Mouse (Mus musculus) embryonic facial prominence, embryonic 15.5 days (tissue): ENCODE data around the gene Zc3h18. TPM values are rescaled to one million over a fixed set of nuclear protein-coding genes. Genes with fewer than 3 reads are reported as not detected.

Source experiments
- ATAC-seq: fragments of 200-750 bp; cut with Nextera tagmentation; 2 replicates; pipeline ENCODE4 v1.8.0; 2017; ENCODE audit warnings: low read depth, moderate TSS enrichment; ENCODE audit not compliant: insufficient number of reproducible peaks, low FRiP score, low TSS enrichment
- H3K27ac ChIP-seq: fragments of 300-500 bp; sonication (generic); replicated peaks from 2 replicates; pipeline ENCODE4 v1.5.1; 2015; ENCODE audit warnings: mild to moderate bottlenecking, inconsistent platforms
- H3K27me3 ChIP-seq: fragments of 300-500 bp; sonication (generic); 2 replicates; pipeline ENCODE4 v1.6.1; 2015; ENCODE audit warnings: inconsistent platforms
- H3K36me3 ChIP-seq: fragments of 300-500 bp; sonication (generic); 2 replicates; pipeline ENCODE4 v1.6.1; 2015; ENCODE audit warnings: mild to moderate bottlenecking, inconsistent platforms
- H3K4me1 ChIP-seq: fragments of 300-500 bp; sonication (generic); 2 replicates; pipeline ENCODE4 v1.6.1; 2015; ENCODE audit warnings: inconsistent platforms
- H3K4me2 ChIP-seq: fragments of 300-500 bp; sonication (generic); replicated peaks from 2 replicates; pipeline ENCODE4 v1.6.1; 2015; ENCODE audit warnings: mild to moderate bottlenecking, inconsistent platforms
- H3K4me3 ChIP-seq: fragments of 300-500 bp; sonication (generic); replicated peaks from 2 replicates; pipeline ENCODE4 v1.5.1; 2015; ENCODE audit warnings: mild to moderate bottlenecking, inconsistent platforms
- H3K9ac ChIP-seq: fragments of 300-500 bp; sonication (generic); 2 replicates; pipeline ENCODE4 v1.6.1; 2015; ENCODE audit warnings: inconsistent platforms
- H3K9me3 ChIP-seq: fragments of 300-500 bp; sonication (generic); replicated peaks from 2 replicates; pipeline ENCODE4 v1.6.1; 2016; ENCODE audit warnings: inconsistent platforms
- WGBS: fragments of 180-500 bp; shearing (Covaris S2); methylation state at CpG from one replicate; pipeline ENCODE4 v1.1.7; 2015; 5-methylcytosine and 5-hydroxymethylcytosine counted together
- polyA plus RNA-seq: library from polyadenylated mRNA; unstranded; fragments of >200 nt; fragmentation: Nextera tagmentation; extraction: Ambion mirVana; gene quantifications from 2 replicates; pipeline ENCODE4 v1.2.1, GENCODE M21; 2015

Gene Zc3h18
- polyA plus RNA-seq, 1 experiment from 2014 or later, result 49.7 TPM

DNA sequence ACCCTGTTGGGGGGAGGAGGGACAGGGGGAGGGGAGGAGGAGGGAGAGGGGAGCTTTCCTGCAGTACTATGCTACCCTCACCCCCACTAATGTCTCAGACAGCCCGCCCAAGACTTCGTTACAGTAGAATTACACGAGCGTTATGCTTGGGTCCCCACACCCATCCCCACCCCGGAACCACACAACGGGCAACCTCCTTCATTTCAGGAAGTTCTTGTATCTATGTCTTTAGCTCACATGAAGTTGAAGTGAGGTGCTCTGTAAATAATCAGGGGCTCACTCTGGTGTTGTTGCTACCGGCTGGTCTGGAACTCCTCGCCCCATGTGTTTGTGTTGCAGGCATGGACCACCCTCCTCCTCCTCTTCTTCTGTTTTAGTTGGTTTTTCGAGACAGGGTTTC, 51.8 kb downstream of the Zc3h18 start:
- Histone ChIP-seq H3K4me1 (peaks cover 17% of the 10 kb centered on the region), H3K36me3 (peaks cover 6% of the 10 kb centered on the region; the same call in 1 of the 2 replicates), H3K27ac (no peak overlapping the region), H3K4me3 (no peak overlapping the region), H3K9me3 (no peaks in the 10 kb centered on the region), H3K9ac (no peak overlapping the region), H3K4me2 (no peak overlapping the region), H3K27me3 (no peaks in the 10 kb centered on the region)
- WGBS, result 81% methylated on average over 9 of the region's 9 CpGs
- no peak for ATAC-seq

DNA sequence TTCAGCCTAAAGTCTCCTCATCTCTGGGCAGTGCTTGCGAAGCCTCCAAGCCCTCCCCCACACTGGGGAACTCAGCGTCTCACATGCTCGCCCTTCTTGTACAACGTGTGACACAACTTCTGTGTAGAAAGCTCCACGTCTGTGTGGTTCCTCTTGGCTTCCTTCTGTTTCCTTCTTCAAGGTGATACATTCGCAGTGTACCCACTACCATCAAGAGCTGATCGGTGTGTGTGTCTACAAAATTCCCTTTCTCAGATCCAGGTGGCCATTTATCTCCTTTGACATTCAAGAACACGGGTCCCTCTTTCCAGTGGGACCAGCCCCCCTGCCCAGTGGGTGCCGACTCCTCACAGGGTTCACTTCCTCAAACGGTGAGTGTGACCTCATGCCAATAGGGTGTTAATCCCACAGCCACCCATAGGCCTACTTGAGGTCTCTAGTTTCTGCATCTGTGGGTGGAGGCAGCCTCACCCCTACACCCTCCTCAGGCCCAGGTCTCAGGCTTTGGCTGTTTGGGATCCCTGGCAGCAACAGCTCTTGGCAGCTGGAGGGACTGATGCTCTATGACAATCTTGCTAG, 53.7 kb downstream of the Zc3h18 start:
- Histone ChIP-seq H3K9ac (no peak overlapping the region), H3K4me1 (peaks cover 17% of the 10 kb centered on the region), H3K9me3 (no peaks in the 10 kb centered on the region), H3K27me3 (no peaks in the 10 kb centered on the region), H3K4me2 (no peak overlapping the region), H3K36me3 (peaks cover 15% of the 10 kb centered on the region), H3K27ac (no peak overlapping the region), H3K4me3 (no peak overlapping the region)
- 80% methylated on average over 10 of the region's 10 CpGs for WGBS
- ATAC-seq, result no peak

DNA sequence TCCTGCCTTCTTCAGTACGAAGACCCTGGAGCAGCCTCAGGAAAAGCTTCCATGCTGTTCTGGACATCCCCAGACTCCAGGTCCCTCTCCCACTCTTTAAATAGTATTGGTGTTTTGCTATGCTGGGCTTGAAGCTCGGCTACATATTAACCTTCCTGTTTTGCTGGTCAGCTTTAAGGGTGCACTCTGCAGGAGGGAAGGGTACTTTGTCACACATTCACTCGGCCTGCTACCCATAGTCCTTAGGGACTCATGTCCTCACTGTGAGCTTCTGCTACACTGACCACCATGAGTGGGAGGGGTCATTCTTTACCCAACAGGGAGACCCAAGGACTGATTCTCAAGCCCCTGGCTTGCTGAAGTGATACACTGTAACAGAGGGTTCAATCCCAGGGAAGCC, 54.2 kb downstream of the Zc3h18 start:
- Histone ChIP-seq H3K9ac (no peak overlapping the region), H3K4me3 (no peak overlapping the region), H3K9me3 (no peaks in the 10 kb centered on the region), H3K27me3 (no peaks in the 10 kb centered on the region), H3K4me2 (no peak overlapping the region), H3K4me1 (peaks cover 17% of the 10 kb centered on the region), H3K27ac (no peak overlapping the region), H3K36me3 (peaks cover 20% of the 10 kb centered on the region)
- WGBS, result 85% methylated on average over 3 of the region's 3 CpGs
- ATAC-seq, result no peak

DNA sequence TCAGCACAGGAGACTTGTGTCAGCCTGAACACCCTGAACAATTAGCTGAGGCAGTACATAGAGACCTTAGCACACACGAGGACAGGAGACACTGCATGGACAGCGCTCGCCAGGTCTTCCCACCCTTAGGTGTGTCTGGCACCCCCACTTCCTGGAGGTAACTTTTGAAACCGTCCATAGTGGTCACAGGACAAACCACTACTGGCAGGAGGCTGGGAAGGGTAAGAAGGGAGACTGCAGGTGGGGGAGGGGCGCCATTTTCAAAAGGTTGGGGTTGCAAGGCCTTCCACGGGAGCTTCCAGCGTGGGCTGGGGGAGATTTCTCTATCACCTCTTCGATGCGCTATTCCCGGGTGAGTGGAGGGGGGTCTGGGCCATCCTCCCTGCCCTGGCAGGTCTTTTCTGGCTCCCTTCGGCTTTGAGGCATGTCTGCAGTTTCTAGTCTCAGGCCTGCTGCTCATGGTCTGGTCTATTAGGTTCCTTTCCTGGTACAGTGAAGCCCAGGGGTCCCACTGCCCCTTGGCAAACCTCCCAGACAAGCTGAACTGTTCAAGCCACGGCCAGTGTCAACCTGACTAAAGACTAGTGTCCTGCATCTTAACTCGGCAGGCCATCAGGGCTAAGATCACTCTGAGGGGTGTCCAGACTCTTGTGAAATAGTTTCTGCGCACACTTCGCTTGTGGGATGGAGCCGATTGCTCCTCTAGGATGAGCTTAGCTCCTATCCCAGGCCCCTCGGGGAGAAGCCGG, 55.5 kb downstream of the Zc3h18 start:
- Histone ChIP-seq H3K9ac (peak overlapping the region; percentile 58), H3K4me1 (peaks cover 17% of the 10 kb centered on the region), H3K27ac (peak overlapping the region; percentile 51), H3K36me3 (peaks cover 26% of the 10 kb centered on the region), H3K4me3 (peak overlapping the region; percentile 63), H3K9me3 (no peaks in the 10 kb centered on the region), H3K27me3 (no peaks in the 10 kb centered on the region), H3K4me2 (peak overlapping the region; percentile 92)
- WGBS, result 36% methylated on average over 18 of the region's 18 CpGs
- no peak for ATAC-seq

DNA sequence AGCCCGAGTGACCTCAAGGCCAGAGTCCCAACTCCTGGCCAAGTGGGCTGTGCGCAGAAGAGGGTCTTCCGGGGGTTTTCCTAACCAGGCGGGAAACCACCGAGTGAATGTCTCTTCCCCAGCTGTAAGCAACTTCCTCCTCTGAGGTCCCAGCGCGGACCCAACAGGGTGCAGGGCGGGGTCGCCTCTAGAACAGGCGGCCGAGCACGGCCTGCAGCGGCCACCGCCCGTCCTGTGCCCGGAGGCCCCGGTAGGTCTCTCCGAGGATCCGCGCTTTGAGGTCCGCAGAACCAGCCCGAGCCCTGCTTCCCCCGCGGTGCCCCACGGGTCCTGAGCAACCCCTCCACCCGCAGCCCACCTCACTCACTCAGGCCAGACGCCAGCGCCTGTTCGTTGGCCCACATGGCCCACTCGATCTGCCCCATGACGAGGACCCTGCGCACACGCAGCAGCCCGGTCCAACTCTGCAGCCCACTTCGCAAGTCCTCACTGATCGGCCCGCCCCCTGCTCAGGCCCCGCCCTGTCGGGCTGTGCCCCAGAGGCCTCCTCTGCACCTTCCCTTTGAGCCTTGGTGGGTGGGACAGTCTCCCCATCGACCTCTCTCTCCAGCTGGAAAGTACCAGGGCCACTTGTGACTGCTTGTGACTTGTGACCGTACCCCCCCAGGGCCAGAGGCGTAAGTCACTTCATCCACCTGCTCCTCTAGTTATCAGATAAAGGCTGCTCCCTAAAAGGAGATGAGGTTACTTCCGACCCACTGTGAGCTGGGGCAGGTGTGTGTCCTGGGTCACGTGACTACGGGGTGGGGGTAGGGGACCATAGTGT, 56.2 kb downstream of the Zc3h18 start, which contains the start of gene Cyba:
TSS of gene Cyba (minus strand) at position 488 of the 826 bp plus-strand sequence.
- H3K4me2 ChIP-seq, result peak within 1 kb of the TSS; percentile 92
- peak within 1 kb of the TSS; percentile 63 for H3K4me3 ChIP-seq
- H3K27ac ChIP-seq, result peak within 1 kb of the TSS; percentile 51
- H3K9me3 ChIP-seq, result no peaks in the 10 kb centered on the region
- ATAC-seq, result peak; percentile 82
- H3K36me3 ChIP-seq, result peaks cover 33% of the 10 kb centered on the region
- H3K27me3 ChIP-seq, result no peaks in the 10 kb centered on the region
- WGBS, result 4% methylated on average over 45 of the region's 45 CpGs
- H3K9ac ChIP-seq, result peak within 1 kb of the TSS; percentile 58
- peaks cover 17% of the 10 kb centered on the region for H3K4me1 ChIP-seq

DNA sequence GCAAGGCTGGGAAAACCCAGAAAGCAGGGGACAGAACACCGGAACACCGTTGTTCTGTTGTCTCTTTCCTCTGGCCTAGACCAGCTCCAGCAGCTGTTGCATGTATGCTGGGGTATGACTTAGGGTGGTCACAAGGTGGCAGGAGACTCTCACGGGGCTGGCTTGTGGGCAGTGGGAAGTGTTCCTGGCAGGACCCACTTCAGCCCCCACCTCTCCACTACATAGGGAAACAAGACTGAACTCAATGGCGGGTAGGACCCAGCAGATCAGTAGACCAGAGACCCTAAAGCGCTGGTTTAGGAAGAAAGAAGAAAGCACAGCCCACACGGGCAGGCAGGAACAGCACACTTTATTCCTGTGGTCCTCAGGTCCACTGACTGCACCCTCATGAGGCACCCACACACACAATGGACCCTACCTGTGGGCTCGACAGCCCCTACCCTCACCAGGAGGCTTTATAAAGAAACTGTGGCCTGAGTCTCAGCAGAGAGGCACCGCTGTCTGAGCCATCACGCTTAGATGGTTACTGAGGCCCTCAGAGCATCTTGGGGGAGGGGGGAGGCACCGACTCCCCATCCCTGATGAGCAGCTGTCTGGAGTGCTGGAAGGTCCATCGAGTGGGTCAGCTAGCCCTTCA, 57.0 kb downstream of the Zc3h18 start:
- H3K9ac ChIP-seq, result no peak overlapping the region
- H3K4me1 ChIP-seq, result peaks cover 17% of the 10 kb centered on the region
- H3K4me3 ChIP-seq, result peak overlapping the region; percentile 63; the same call in 1 of the 2 replicates
- no peak for ATAC-seq
- 0 out of 2 replicates have a peak overlapping the region, but pooled peaks have one; percentile 51 for H3K27ac ChIP-seq
- H3K36me3 ChIP-seq, result peaks cover 37% of the 10 kb centered on the region
- 0 out of 2 replicates have a peak overlapping the region, but pooled peaks have one; percentile 92 for H3K4me2 ChIP-seq
- 67% methylated on average over 11 of the region's 11 CpGs for WGBS
- H3K9me3 ChIP-seq, result no peaks in the 10 kb centered on the region
- H3K27me3 ChIP-seq, result no peaks in the 10 kb centered on the region

DNA sequence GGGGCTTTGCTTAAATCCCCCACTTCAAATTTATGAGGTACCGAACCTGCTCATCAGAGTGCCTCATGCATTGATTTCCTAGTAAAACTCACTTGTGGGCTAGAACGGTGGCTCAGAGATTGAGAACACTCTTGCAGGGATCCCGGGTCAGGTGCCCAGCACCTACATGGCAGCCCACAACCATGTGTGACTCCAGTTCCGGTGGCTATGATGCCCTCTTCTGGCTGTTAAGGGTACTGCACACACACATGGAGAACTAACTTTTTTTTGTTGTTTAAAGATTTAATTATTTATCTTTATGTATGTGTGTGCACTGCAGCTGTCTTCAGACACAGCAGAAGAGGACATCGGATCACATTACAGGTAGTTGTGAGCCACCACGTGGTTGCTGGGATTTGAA, 59.0 kb downstream of the Zc3h18 start:
- Histone ChIP-seq H3K4me3 (no peak overlapping the region), H3K36me3 (peaks cover 51% of the 10 kb centered on the region)
- WGBS, result 89% methylated on average over 6 of the region's 6 CpGs

DNA sequence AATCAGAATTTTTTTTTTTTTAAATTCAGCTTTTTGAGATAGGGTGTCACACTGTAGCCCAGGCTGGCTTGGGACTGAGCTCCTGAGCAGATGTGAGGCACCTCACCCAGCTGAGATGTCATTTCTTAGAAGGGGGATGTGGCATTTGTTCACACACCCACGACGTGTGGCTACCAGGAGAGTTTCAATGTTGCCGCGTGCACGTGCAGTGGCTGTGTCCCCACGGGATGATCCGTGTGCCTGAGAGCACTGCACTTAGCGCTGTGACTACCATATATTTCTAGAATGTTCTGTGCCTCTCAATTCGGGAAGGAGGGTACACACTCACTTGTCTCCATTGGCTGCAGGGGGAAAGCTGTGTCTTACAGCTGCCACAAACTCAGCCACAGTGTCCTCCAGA, 59.7 kb downstream of the Zc3h18 start:
- Histone ChIP-seq H3K9ac (no peak overlapping the region), H3K9me3 (no peaks in the 10 kb centered on the region), H3K27me3 (no peaks in the 10 kb centered on the region), H3K4me1 (peaks cover 16% of the 10 kb centered on the region), H3K27ac (no peak overlapping the region), H3K36me3 (peaks cover 51% of the 10 kb centered on the region), H3K4me2 (no peak overlapping the region), H3K4me3 (no peak overlapping the region)
- WGBS, result 91% methylated on average over 9 of the region's 9 CpGs
- no peak for ATAC-seq

More for the DNA sequence above, 59.0 kb downstream of the Zc3h18 start:
- no peak for ATAC-seq
- Histone ChIP-seq H3K9ac (no peak overlapping the region), H3K9me3 (no peaks in the 10 kb centered on the region), H3K4me2 (no peak overlapping the region), H3K27me3 (no peaks in the 10 kb centered on the region), H3K4me1 (peaks cover 17% of the 10 kb centered on the region), H3K27ac (no peak overlapping the region)

DNA sequence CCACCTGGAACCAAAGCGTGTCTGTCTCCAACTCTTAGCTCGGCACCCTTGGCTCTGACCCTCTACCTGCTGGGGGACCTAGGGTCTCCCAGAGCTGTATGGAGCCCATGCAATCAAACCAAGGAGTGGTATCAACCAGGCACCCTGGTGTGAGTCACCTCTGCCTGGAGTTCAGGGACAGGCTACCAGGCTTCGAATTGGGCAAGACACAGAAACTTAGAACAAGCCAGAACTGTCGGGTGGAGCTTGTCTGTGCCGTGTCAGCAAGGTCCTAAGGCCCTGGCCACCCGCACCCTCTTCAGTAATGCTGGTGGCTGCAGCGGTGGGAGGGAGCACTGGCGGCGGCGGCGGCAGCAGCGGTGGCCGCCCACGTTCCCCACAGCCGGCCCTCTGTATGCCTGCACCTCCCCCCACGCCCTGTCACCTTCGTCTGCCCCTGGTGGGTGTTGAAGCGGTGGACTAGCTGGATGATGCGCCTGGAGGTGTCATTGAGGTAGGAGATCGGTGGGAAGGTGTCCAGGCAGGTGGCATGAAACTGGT, 60.2 kb downstream of the Zc3h18 start:
- WGBS, result 86% methylated on average over 20 of the region's 20 CpGs
- no peaks in the 10 kb centered on the region for H3K27me3 ChIP-seq
- no peak overlapping the region for H3K27ac ChIP-seq
- H3K9ac ChIP-seq, result no peak overlapping the region
- no peaks in the 10 kb centered on the region for H3K9me3 ChIP-seq
- no peak overlapping the region for H3K4me2 ChIP-seq
- ATAC-seq, result no peak
- H3K4me1 ChIP-seq, result peaks cover 12% of the 10 kb centered on the region
- H3K4me3 ChIP-seq, result no peak overlapping the region
- H3K36me3 ChIP-seq, result peaks cover 51% of the 10 kb centered on the region

DNA sequence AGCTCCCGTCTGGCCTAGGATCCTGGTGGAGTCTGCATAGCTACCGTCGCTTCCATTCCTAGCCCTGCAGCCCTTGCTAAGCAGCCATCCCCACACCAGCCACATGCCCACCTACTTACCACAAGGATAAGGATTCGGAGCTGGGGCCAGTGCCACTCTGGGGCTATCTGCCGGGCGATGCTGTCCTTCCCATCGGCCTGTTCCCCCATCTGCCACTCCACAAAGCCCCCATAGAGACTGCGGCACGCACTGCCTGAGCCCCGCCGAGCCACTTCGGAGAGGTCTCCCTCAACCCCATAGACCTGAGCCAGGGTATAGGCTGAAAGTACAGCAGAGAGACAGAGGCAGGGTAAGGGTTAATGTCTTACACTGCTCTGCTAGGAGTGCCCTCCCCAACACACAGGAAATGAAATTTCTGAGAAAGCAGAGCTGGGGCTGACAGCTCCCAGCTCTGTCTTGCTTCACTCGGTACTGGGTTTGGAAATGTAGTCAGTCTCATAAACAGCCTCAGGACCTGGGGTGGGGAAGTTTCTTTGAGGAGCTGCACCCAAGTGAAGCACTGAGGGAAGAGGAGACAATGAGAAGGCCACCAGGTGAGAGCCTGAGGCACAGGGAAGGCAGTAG, 61.4 kb downstream of the Zc3h18 start:
- Histone ChIP-seq H3K4me2 (no peak overlapping the region), H3K4me3 (no peak overlapping the region), H3K4me1 (peaks cover 14% of the 10 kb centered on the region), H3K9me3 (no peaks in the 10 kb centered on the region), H3K9ac (no peak overlapping the region), H3K27me3 (no peaks in the 10 kb centered on the region), H3K36me3 (peaks cover 51% of the 10 kb centered on the region), H3K27ac (no peak overlapping the region)
- no peak for ATAC-seq
- 87% methylated on average over 13 of the region's 13 CpGs for WGBS
